Mouse (Mus musculus): Measurements from ENCODE around the gene Pax7.

- no peak for TF ChIP-seq CTCF (conservative IDR thresholded peaks at IDR 0.05 in 1 of 2, IDR thresholded peaks at IDR 0.05 in 1 of 2; ENCODE audit: low read depth in 2 of 2, low read length in 2 of 2)
- no peak for TF ChIP-seq ZMIZ1 (IDR thresholded peaks at IDR 0.05; ENCODE audit: low read depth, low read length)
- TF ChIP-seq EP300 (IDR thresholded peaks at IDR 0.05; ENCODE audit: low read length), result no peak
- TF ChIP-seq USF1 (IDR thresholded peaks at IDR 0.05; ENCODE audit: low read depth, low read length), result no peak
- no peak for TF ChIP-seq BHLHE40 (IDR thresholded peaks at IDR 0.05; ENCODE audit: low read depth, low read length)
- TF ChIP-seq GABPA (IDR thresholded peaks at IDR 0.05; ENCODE audit: insufficient replicate concordance, low read depth, low read length), result no peak
- no peak for TF ChIP-seq MAFK (IDR thresholded peaks at IDR 0.05; ENCODE audit: insufficient replicate concordance, low read length)
- TF ChIP-seq JUN (IDR thresholded peaks at IDR 0.05; ENCODE audit: insufficient read depth, low read depth, low read length), result no peak
Observed at GRCm38 (mm10) chr4:139803981-139804380, 29.3 kb downstream of the Pax7 start.

Measured in CH12.LX (cell line).